Mouse (Mus musculus) MEL (cell line): ENCODE data around the gene Gm9903.

ENCODE experiments used
- CTCF ChIP-seq, 3 experiments: IDR thresholded peaks in 2 of 3; conservative IDR thresholded peaks in 1 of 3; 2 replicates each; pipeline ENCODE4 v1.5.1; 2011 to 2012; ENCODE audit warnings: low read length in 3 of 3, low read depth in 2 of 3, mild to moderate bottlenecking in 2 of 3, improper control_type of control experiment in 1 of 3, inconsistent platforms in 1 of 3, mixed read lengths in 1 of 3, moderate library complexity in 1 of 3; ENCODE audit not compliant: control insufficient read depth in 1 of 3, insufficient read depth in 1 of 3, poor library complexity in 1 of 3, severe bottlenecking in 1 of 3
- EP300 ChIP-seq, 2 experiments: IDR thresholded peaks; 2 replicates each; pipeline ENCODE4 v1.6.1; 2011; ENCODE audit warnings: improper control_type of control experiment in 2 of 2, low read length in 2 of 2, low read depth in 1 of 2, mild to moderate bottlenecking in 1 of 2
- ZC3H11A ChIP-seq: IDR thresholded peaks from 2 replicates; pipeline ENCODE4 v1.6.1; 2012; ENCODE audit warnings: low read depth, mild to moderate bottlenecking, inconsistent platforms, low read length, improper control_type of control experiment

GRCm38 (mm10) chr5:33622671-33623070 lies 7.1 kb upstream of the Gm9903 start:
- TF ChIP-seq EP300 (IDR thresholded peaks at IDR 0.05; ENCODE audit: low read depth in 1 of 2, low read length in 2 of 2) (no peak), ZC3H11A (no peak), CTCF (IDR thresholded peaks at IDR 0.05 in 2 of 3, conservative IDR thresholded peaks at IDR 0.05 in 1 of 3; ENCODE audit: control insufficient read depth in 1 of 3, insufficient read depth in 1 of 3, low read depth in 2 of 3, low read length in 3 of 3, poor library complexity in 1 of 3, severe bottlenecking in 1 of 3) (no peak)
